Mouse (Mus musculus): ENCODE results near the gene Usp34. TPM values are rescaled to one million over a fixed set of nuclear protein-coding genes. Genes with fewer than 3 reads are reported as not detected.
A peak's percentile ranks its signal among the peaks of the same experiment; 100 is the strongest.
"Not testable (repeated sequence)": the region's sequence is repeated elsewhere in the genome, so short reads cannot be mapped to it uniquely, and the experiment has no call there.

The Usp34 gene
- polyA plus RNA-seq, 1 experiment from 2014 or later: 39.2 TPM

DNA sequence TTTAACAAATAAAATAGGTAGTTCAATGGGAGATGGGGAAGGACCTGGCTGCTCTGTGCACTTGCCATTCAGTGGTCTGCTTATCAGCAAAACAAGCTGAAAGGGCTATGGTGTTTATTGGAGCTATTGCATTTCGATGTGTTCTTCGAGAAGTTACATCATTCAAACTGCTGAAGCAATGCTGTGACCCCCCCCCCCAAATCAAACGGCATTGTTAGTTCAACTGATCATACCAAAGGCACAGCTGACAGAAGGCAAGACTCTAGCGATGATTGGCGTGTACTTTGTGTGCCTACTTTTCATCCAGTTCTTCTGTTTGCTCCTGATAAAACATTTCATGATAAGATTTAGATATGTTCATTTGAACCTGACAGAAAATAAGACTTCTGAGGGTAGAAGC, 191.9 kb downstream of the Usp34 start:
- peaks cover 14% of the 10 kb centered on the region for H3K4me1 ChIP-seq (ENCODE audit: control insufficient read depth, insufficient read depth, low read length)
- H3K4me2 ChIP-seq (ENCODE audit: low read length): peak overlapping the region; percentile 52
- no peaks in the 10 kb centered on the region for H3K9me3 ChIP-seq (replicated peaks; ENCODE audit: control insufficient read depth, low read length)
- peak overlapping the region; percentile 97 for H3K27ac ChIP-seq (ENCODE audit: low read depth, low read length)
- peak overlapping the region; percentile 67 for H3K9ac ChIP-seq (ENCODE audit: low read length)
- ATAC-seq (no peak), DNase-seq (ENCODE audit: low spot score) (peak; percentile 42)
- H3K4me3 ChIP-seq (ENCODE audit: low read depth, low read length): peak overlapping the region; percentile 85
- no peaks in the 10 kb centered on the region for H3K27me3 ChIP-seq (replicated peaks; ENCODE audit: control insufficient read depth, insufficient read depth, low read length)
- H3K36me3 ChIP-seq (ENCODE audit: control insufficient read depth, insufficient read depth, low read length): peaks cover 19% of the 10 kb centered on the region
- WGBS: 50% methylated on average over 5 of the region's 5 CpGs

DNA sequence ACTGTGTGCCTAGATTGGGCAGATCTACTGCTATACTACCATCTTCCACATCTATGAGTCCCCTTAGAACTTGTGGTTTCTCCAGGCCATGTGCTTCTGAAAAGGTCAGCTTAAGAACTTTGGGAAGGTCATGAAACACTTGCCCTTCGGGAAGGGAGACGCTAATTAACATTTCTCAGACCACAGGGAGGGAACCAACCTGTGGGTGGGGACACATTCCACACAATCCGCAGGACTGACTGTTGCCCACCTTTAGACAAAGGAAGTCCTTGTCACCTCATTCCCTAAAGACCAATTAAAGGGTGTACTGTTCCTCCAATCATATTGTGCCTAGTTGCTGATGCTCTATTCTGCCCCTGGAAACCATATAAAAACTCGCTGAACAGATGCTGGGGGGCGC, 198.1 kb downstream of the Usp34 start:
- not testable (repeated sequence) for H3K4me2 ChIP-seq (ENCODE audit: low read length); H3K9me3 ChIP-seq (replicated peaks; ENCODE audit: control insufficient read depth, low read length); H3K9ac ChIP-seq (ENCODE audit: low read length); H3K27me3 ChIP-seq (replicated peaks; ENCODE audit: control insufficient read depth, insufficient read depth, low read length); H3K36me3 ChIP-seq (ENCODE audit: control insufficient read depth, insufficient read depth, low read length); ATAC-seq; H3K4me3 ChIP-seq (ENCODE audit: low read depth, low read length); H3K27ac ChIP-seq (ENCODE audit: low read depth, low read length); H3K4me1 ChIP-seq (ENCODE audit: control insufficient read depth, insufficient read depth, low read length); DNase-seq (ENCODE audit: low spot score)
- 80% methylated on average over 5 of the region's 5 CpGs for WGBS

DNA sequence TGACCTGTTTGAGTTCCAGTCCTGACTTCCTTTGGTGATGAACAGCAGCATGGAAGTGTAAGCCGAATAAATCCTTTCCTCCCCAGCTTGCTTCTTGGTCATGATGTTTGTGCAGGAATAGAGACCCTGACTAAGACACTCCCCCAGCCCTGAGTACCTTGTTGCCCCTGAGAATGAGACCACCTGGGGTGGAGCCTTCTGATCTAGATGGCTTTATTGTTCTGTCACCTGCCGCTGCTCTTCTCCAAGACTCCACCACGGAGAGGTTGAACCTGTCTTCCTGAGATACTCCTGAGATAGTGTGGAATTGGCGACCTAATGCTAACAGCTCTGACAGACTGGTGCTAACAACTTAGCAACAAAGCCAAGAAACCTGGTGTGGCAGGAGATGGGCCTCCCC, 208.1 kb downstream of the Usp34 start:
- 70% methylated on average over 4 of the region's 4 CpGs for WGBS
- not testable (repeated sequence) for H3K9ac ChIP-seq (ENCODE audit: low read length); H3K4me3 ChIP-seq (ENCODE audit: low read depth, low read length); DNase-seq (ENCODE audit: low spot score); H3K4me1 ChIP-seq (ENCODE audit: control insufficient read depth, insufficient read depth, low read length); H3K9me3 ChIP-seq (replicated peaks; ENCODE audit: control insufficient read depth, low read length); H3K4me2 ChIP-seq (ENCODE audit: low read length); H3K27me3 ChIP-seq (replicated peaks; ENCODE audit: control insufficient read depth, insufficient read depth, low read length); H3K27ac ChIP-seq (ENCODE audit: low read depth, low read length); ATAC-seq; H3K36me3 ChIP-seq (ENCODE audit: control insufficient read depth, insufficient read depth, low read length)

DNA sequence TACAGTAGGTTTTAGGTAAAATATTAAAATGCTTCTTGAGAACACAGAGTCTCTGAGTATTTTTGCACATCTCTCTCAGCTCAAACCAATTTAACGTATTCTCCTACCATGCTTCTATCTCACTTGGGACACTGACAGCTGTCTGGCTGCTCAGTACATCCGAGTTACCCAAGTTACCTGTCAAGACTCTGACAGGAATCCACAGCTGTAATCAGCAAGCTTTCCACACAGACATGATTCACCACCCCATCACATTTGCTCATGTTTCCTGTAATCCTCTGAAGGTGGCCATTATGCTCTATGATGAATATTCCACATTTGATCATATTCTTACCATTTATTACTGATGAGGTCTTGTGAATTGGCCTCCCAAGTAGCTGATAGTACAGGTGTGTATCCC, 208.6 kb downstream of the Usp34 start:
- H3K9ac ChIP-seq (ENCODE audit: low read length): no peak overlapping the region
- H3K4me1 ChIP-seq (ENCODE audit: control insufficient read depth, insufficient read depth, low read length): 0 out of 2 replicates have a peak, but pooled peaks cover 4% of the 10 kb centered on the region
- no peaks in the 10 kb centered on the region for H3K27me3 ChIP-seq (replicated peaks; ENCODE audit: control insufficient read depth, insufficient read depth, low read length)
- no peak overlapping the region for H3K27ac ChIP-seq (ENCODE audit: low read depth, low read length)
- H3K9me3 ChIP-seq (replicated peaks; ENCODE audit: control insufficient read depth, low read length): no peaks in the 10 kb centered on the region
- no peak overlapping the region for H3K4me2 ChIP-seq (ENCODE audit: low read length)
- H3K4me3 ChIP-seq (ENCODE audit: low read depth, low read length): no peak overlapping the region
- WGBS: 83% methylated on average over 2 of the region's 2 CpGs
- DNase-seq (ENCODE audit: low spot score) (no peak), ATAC-seq (no peak)
- no peaks in the 10 kb centered on the region for H3K36me3 ChIP-seq (ENCODE audit: control insufficient read depth, insufficient read depth, low read length)

DNA sequence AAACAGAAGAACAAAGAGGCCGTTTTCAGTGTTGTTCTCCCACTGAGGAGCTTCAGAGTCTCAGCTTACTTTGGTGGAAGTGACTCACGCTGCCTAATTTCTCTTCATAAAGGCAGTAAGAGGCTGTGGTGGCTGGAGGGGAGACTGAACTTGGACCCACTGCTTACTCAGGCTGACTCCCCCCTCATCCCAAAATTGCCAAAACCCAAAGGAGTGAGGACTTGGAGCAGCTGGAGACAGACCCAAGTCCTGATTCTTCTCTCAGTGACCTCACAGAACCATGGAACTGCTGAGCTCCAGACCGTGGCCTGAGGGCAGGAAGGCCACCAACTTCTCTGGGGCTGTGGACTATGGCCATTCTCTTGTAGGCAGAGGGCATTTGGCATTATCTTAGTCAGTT, 212.3 kb downstream of the Usp34 start:
- Histone ChIP-seq H3K27ac (ENCODE audit: low read depth, low read length) (no peak overlapping the region), H3K9me3 (replicated peaks; ENCODE audit: control insufficient read depth, low read length) (no peaks in the 10 kb centered on the region), H3K36me3 (ENCODE audit: control insufficient read depth, insufficient read depth, low read length) (no peaks in the 10 kb centered on the region), H3K4me1 (ENCODE audit: control insufficient read depth, insufficient read depth, low read length) (no peaks in the 10 kb centered on the region), H3K9ac (ENCODE audit: low read length) (no peak overlapping the region), H3K4me2 (ENCODE audit: low read length) (no peak overlapping the region), H3K4me3 (ENCODE audit: low read depth, low read length) (no peak overlapping the region), H3K27me3 (replicated peaks; ENCODE audit: control insufficient read depth, insufficient read depth, low read length) (no peaks in the 10 kb centered on the region)
- no peak for ATAC-seq
- 55% methylated on average over 3 of the region's 3 CpGs for WGBS
- no peak for DNase-seq (ENCODE audit: low spot score)

DNA sequence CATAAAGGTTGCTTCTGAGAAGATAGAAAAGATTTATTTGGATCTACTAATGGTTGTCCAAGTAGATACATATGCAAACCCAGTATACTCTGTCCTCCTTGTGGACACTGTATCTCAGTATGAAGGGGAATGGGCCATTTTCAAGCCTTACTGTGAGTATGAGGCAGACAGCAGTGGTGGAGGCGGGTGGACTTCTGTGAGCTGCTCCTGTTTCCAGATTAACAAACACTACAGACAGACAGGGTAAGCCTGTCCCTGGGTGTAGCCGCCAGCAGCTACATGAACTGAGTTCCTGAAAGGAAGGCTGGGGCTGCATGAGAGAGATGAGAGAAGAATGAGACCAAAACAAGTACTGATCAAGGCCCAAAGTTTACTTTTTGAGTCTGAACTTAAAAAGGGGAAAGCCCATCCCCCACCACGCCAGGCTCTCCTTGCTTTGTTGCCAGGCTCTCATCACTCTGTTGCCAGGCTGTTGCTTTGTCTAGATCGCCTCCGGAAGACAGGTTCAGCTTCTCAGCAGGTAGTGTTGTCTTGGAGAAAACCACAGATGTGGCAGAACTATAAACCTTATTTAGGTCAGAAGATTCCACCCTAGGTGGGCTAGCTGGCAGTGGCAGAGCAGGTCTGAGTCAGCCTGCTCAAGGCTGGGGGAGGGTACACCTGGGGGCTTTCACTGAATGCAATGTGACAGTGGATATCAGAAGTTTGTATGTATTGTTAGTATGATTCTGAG, 213.9 kb downstream of the Usp34 start, which contains the start of gene 1700093K21Rik:
Gene 1700093K21Rik, minus strand, starts transcription at position 683 of the 733 bp plus-strand sequence.
- Histone ChIP-seq H3K36me3 (ENCODE audit: control insufficient read depth, insufficient read depth, low read length) (no peaks in the 10 kb centered on the region), H3K4me2 (ENCODE audit: low read length) (no peak within 1 kb of the TSS), H3K27ac (ENCODE audit: low read depth, low read length) (no peak within 1 kb of the TSS), H3K9me3 (replicated peaks; ENCODE audit: control insufficient read depth, low read length) (no peaks in the 10 kb centered on the region), H3K4me3 (ENCODE audit: low read depth, low read length) (no peak within 1 kb of the TSS), H3K27me3 (replicated peaks; ENCODE audit: control insufficient read depth, insufficient read depth, low read length) (no peaks in the 10 kb centered on the region), H3K4me1 (ENCODE audit: control insufficient read depth, insufficient read depth, low read length) (no peaks in the 10 kb centered on the region), H3K9ac (ENCODE audit: low read length) (no peak within 1 kb of the TSS)
- DNase-seq (ENCODE audit: low spot score) (no peak), ATAC-seq (no peak)
- WGBS: 33% methylated on average over 5 of the region's 5 CpGs

DNA sequence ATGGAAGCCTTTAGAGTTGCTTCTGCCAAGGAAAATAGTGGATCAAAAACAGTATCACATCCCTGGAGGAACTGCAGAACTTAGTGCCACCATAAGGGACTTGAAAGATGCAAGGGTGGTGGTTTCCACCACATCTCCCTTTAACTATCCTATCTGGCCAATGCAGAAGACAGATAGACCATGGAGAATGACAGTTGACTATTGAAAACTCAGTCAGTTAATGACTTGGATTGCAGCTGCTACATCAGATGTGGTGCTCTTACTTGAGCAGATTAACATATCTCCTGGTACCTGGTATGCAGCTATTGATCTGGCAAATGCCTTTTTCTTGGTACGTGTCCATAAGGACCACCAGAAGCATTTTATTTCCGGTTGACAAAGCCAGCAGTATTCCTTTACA, 230.8 kb downstream of the Usp34 start:
- WGBS: 83% methylated on average over 2 of the region's 2 CpGs
- Histone ChIP-seq H3K9ac (ENCODE audit: low read length) (no peak overlapping the region), H3K4me1 (ENCODE audit: control insufficient read depth, insufficient read depth, low read length) (no peaks in the 10 kb centered on the region), H3K36me3 (ENCODE audit: control insufficient read depth, insufficient read depth, low read length) (no peaks in the 10 kb centered on the region), H3K4me2 (ENCODE audit: low read length) (no peak overlapping the region), H3K27ac (ENCODE audit: low read depth, low read length) (no peak overlapping the region), H3K9me3 (replicated peaks; ENCODE audit: control insufficient read depth, low read length) (no peaks in the 10 kb centered on the region), H3K4me3 (ENCODE audit: low read depth, low read length) (no peak overlapping the region), H3K27me3 (replicated peaks; ENCODE audit: control insufficient read depth, insufficient read depth, low read length) (no peaks in the 10 kb centered on the region)
- ATAC-seq (no peak), DNase-seq (ENCODE audit: low spot score) (no peak)

Small RNA genes within 50 kb of the gene (microRNA-seq; reads per million reads assigned to microRNA genes)
- not detected for gene Gm47279

Other genes starting within 250 kb of the Usp34 start
- gene Xpo1, start 50.9 kb upstream of the Usp34 start, polyA plus RNA-seq (2014; fragmentation: Nextera tagmentation; extraction: Ambion mirVana): 94.5 and 114 TPM in 2 replicates
- 134 and 149 TPM in 2 replicates for gene Ahsa2, start 191.1 kb downstream of the Usp34 start, polyA plus RNA-seq (2014; fragmentation: Nextera tagmentation; extraction: Ambion mirVana)
- gene 1700093K21Rik, start 214.3 kb downstream of the Usp34 start, polyA plus RNA-seq (2014; fragmentation: Nextera tagmentation; extraction: Ambion mirVana): not detected in 2 replicates